Mouse (Mus musculus): Measurements from ENCODE around the gene Acy3. TPM values are rescaled to one million over a fixed set of nuclear protein-coding genes. Genes with fewer than 3 reads are reported as not detected.
A peak's percentile ranks its signal among the peaks of the same experiment; 100 is the strongest.
"Not testable (repeated sequence)": the region's sequence is repeated elsewhere in the genome, so short reads cannot be mapped to it uniquely, and the experiment has no call there.

The Acy3 gene
- total RNA-seq, 2 experiments from 2014 or later = 4.8 to 5.3 TPM

GRCm38 (mm10) chr19:3974608-3975007 lies 11.8 kb upstream of the Acy3 start:
- DNase-seq = not testable (repeated sequence)

GRCm38 (mm10) chr19:3975866-3976265 lies 10.5 kb upstream of the Acy3 start:
- no peak for DNase-seq

- DNase-seq = peak; percentile 79
Observed at GRCm38 (mm10) chr19:3980309-3980708, 6.1 kb upstream of the Acy3 start.

- no peak for DNase-seq
Observed at GRCm38 (mm10) chr19:3980917-3981316, 5.5 kb upstream of the Acy3 start.

- DNase-seq = no peak
Observed at GRCm38 (mm10) chr19:3983527-3984200, 2.7 kb upstream of the Acy3 start.

- no peak for DNase-seq
Observed at GRCm38 (mm10) chr19:3985261-3985681, 1.1 kb upstream of the Acy3 start.

GRCm38 (mm10) chr19:3988066-3988465 lies 1.7 kb downstream of the Acy3 start:
- DNase-seq = no peak

GRCm38 (mm10) chr19:3988750-3989149 lies 2.4 kb downstream of the Acy3 start:
- DNase-seq = no peak

GRCm38 (mm10) chr19:3990804-3991203 lies 4.4 kb downstream of the Acy3 start:
- no peak for DNase-seq

- no peak for DNase-seq
Observed at GRCm38 (mm10) chr19:3991562-3991961, 5.2 kb downstream of the Acy3 start.

- no peak for DNase-seq
Observed at GRCm38 (mm10) chr19:3991966-3992365, 5.6 kb downstream of the Acy3 start.

GRCm38 (mm10) chr19:3992416-3992815 lies 6.0 kb downstream of the Acy3 start, which contains the start of gene Tbx10:
Gene Tbx10 (plus strand): TSS chr19:3992752.
- no peak for DNase-seq

- no peak for DNase-seq
Observed at GRCm38 (mm10) chr19:3994932-3995331, 8.6 kb downstream of the Acy3 start.

- no peak for DNase-seq
Observed at GRCm38 (mm10) chr19:3995505-3995904, 9.1 kb downstream of the Acy3 start.

GRCm38 (mm10) chr19:3996106-3996505 lies 9.7 kb downstream of the Acy3 start:
- no peak for DNase-seq

GRCm38 (mm10) chr19:3996747-3997146 lies 10.4 kb downstream of the Acy3 start:
- DNase-seq = no peak

- DNase-seq = no peak
Observed at GRCm38 (mm10) chr19:3997231-3997630, 10.9 kb downstream of the Acy3 start.

GRCm38 (mm10) chr19:3998335-3998734 lies 12.0 kb downstream of the Acy3 start:
- DNase-seq = no peak

GRCm38 (mm10) chr19:3999121-3999730 lies 12.9 kb downstream of the Acy3 start:
- no peak for DNase-seq

- DNase-seq = peak; percentile 88
Observed at GRCm38 (mm10) chr19:4000119-4000900, 13.9 kb downstream of the Acy3 start, which contains the start of the genes Nudt8 and Gm49405. Gene Nudt8 (plus strand): TSS chr19:4000580. Gene Gm49405 (plus strand): TSS chr19:4000626.

- DNase-seq = no peak
Observed at GRCm38 (mm10) chr19:4000949-4001525, 14.7 kb downstream of the Acy3 start.

GRCm38 (mm10) chr19:4001752-4002151 lies 15.4 kb downstream of the Acy3 start:
- no peak for DNase-seq

GRCm38 (mm10) chr19:4003112-4003511 lies 16.7 kb downstream of the Acy3 start, which contains the start of gene Doc2g:
Gene Doc2g (plus strand): TSS chr19:4003313.
- no peak for DNase-seq
